In the genomic region with DNA sequence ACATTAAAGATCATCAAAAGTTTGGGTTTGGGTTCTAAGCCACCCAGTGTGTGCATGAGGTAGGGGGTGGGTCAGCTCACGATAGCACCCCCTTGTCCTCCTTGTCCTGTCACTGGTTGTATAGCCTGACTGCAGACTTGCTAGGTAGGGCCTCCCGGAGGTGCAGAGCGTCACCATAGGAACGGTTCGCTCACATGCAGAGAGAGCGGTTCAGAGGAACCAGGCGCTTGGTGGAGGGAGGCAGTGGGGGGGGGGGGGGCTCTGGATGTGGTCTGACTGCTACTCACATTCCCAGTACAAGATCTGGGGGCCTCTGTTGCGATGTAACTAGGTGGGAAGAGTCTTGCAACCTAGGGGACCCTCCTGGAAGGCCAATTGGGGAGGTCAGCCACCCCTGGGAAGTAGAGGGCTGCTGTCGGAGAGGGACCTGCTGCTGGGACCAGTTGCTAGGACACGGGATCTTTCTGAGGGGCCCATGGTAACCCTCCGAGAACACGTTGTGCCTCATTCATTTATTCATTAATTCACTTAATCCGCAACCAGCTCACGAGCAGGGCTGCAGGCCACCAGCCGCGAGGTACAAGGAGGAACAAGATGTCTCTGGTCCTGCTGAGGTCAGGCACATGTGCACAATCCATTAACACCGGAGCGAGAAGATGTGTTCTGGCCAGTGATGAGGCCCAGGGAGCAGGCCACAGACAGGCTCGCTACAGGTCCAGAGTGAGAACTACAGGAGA, we compare ENCODE assay signal across 8 mouse cellular contexts. TPM values are rescaled to one million over a fixed set of nuclear protein-coding genes. Genes with fewer than 3 reads are reported as not detected.
A peak's percentile ranks its signal among the peaks of the same experiment; 100 is the strongest.
DNase-seq lines count a peak whose midpoint lies in the region; ATAC-seq lines count a peak whose summit lies in the region.

No protein-coding gene starts in this region.

- 0 out of 2 replicates have a peak, but pooled peaks cover 5% of the 10 kb centered on the region for H3K27me3 ChIP-seq in forebrain, embryonic 14.5 days (replicated peaks; ENCODE audit: control insufficient read depth, insufficient read depth, low read length)
- peaks cover 64% of the 10 kb centered on the region for H3K27me3 ChIP-seq in liver, embryonic 12.5 days (replicated peaks)
- H3K27me3 ChIP-seq in neural tube, embryonic 15.5 days (replicated peaks) = peaks cover 34% of the 10 kb centered on the region

- no peak overlapping the region for H3K9ac ChIP-seq in forebrain, embryonic 14.5 days (ENCODE audit: low read length)
- H3K9ac ChIP-seq in liver, embryonic 12.5 days = no peak overlapping the region
- H3K9ac ChIP-seq in neural tube, embryonic 15.5 days (replicated peaks) = no peak overlapping the region

- H3K4me3 ChIP-seq in forebrain, embryonic 14.5 days (ENCODE audit: low read depth, low read length) = no peak overlapping the region
- no peak overlapping the region for H3K4me3 ChIP-seq in liver, embryonic 12.5 days
- no peak overlapping the region for H3K4me3 ChIP-seq in neural tube, embryonic 15.5 days (replicated peaks)

- H3K4me2 ChIP-seq in forebrain, embryonic 14.5 days (ENCODE audit: low read length) = peak overlapping the region; percentile 32
- peak overlapping the region; percentile 48 for H3K4me2 ChIP-seq in liver, embryonic 12.5 days
- H3K4me2 ChIP-seq in neural tube, embryonic 15.5 days = peak overlapping the region; percentile 30

- ATAC-seq in forebrain, embryonic 14.5 days = peak; percentile 45
- peak; percentile 18; the same call in 1 of the 2 replicates for ATAC-seq in liver, embryonic 12.5 days
- ATAC-seq in neural tube, embryonic 15.5 days (ENCODE audit: low FRiP score) = peak; percentile 38

- H3K4me1 ChIP-seq in forebrain, embryonic 14.5 days (ENCODE audit: control insufficient read depth, insufficient read depth, low read length) = peaks cover 40% of the 10 kb centered on the region
- peaks cover 65% of the 10 kb centered on the region for H3K4me1 ChIP-seq in liver, embryonic 12.5 days
- peaks cover 47% of the 10 kb centered on the region for H3K4me1 ChIP-seq in neural tube, embryonic 15.5 days

- no peaks in the 10 kb centered on the region for H3K36me3 ChIP-seq in forebrain, embryonic 14.5 days (ENCODE audit: control insufficient read depth, insufficient read depth, low read length)
- H3K36me3 ChIP-seq in liver, embryonic 12.5 days = no peaks in the 10 kb centered on the region
- no peaks in the 10 kb centered on the region for H3K36me3 ChIP-seq in neural tube, embryonic 15.5 days

- peak overlapping the region; percentile 48 for H3K27ac ChIP-seq in forebrain, embryonic 14.5 days (ENCODE audit: low read depth, low read length)
- no peak overlapping the region for H3K27ac ChIP-seq in liver, embryonic 12.5 days
- no peak overlapping the region for H3K27ac ChIP-seq in neural tube, embryonic 15.5 days (replicated peaks)

- no peaks in the 10 kb centered on the region for H3K9me3 ChIP-seq in forebrain, embryonic 14.5 days (replicated peaks; ENCODE audit: control insufficient read depth, low read length)
- no peaks in the 10 kb centered on the region for H3K9me3 ChIP-seq in liver, embryonic 12.5 days (replicated peaks)
- no peaks in the 10 kb centered on the region for H3K9me3 ChIP-seq in neural tube, embryonic 15.5 days (replicated peaks)

- peak; percentile 6 for DNase-seq in kidney, adult 9 months
- DNase-seq in kidney, adult 18-20 months = no peak
- peak; percentile 30 for DNase-seq in brain, adult 2 months (ENCODE audit: low read depth, low spot score)
- DNase-seq in forebrain, embryonic 14.5 days (ENCODE audit: low spot score) = peak; percentile 49
- DNase-seq in layer of hippocampus, postnatal 25 days (ENCODE audit: extremely low spot score in 1 of 2, low spot score in 1 of 2) = no peak
- DNase-seq in left cerebral cortex, adult 11 months (ENCODE audit: low spot score) = no peak

- WGBS in forebrain, embryonic 14.5 days = 5% methylated on average over 19 of the region's 19 CpGs
- 30% methylated on average over 19 of the region's 19 CpGs for WGBS in liver, embryonic 12.5 days (ENCODE audit: insufficient replicate concordance)
- WGBS in neural tube, embryonic 15.5 days = 5% methylated on average over 19 of the region's 19 CpGs

RNA-seq across cellular contexts. Expression of gene Dlk1, which starts 7.0 kb away (rescaled TPM):
- 57.9 and 61.8 TPM in 2 replicates for polyA plus RNA-seq in forebrain, embryonic 14.5 days (2014; fragmentation: Nextera tagmentation; extraction: Ambion mirVana)
- polyA plus RNA-seq in liver, embryonic 12.5 days (2016; fragmentation: Nextera tagmentation; extraction: Ambion mirVana) = 529 and 540 TPM in 2 replicates
- 96.8 and 132 TPM in 2 replicates for polyA plus RNA-seq in neural tube, embryonic 15.5 days (2015; fragmentation: Nextera tagmentation; extraction: Ambion mirVana)
- 1 to 10 TPM; 3.4 to 6.7 TPM for total RNA-seq in layer of hippocampus, postnatal 25 days (2021)

Comparison
In these comparisons a context has a peak if more than half of its experiments do, and no peak if none do; other contexts are left out.
1. DNase-seq: peak in kidney, adult 9 months (single experiment), brain, adult 2 months (single experiment) and forebrain, embryonic 14.5 days (single experiment); none in kidney, adult 18-20 months (single experiment), layer of hippocampus, postnatal 25 days (0 of 2) and left cerebral cortex, adult 11 months (single experiment).
2. Peak in every context shown above with its lines, with median percentiles within 50 percentile points of each other: ATAC-seq and H3K4me2 ChIP-seq.